Comparison of ENCODE assay signal across 22 mouse cellular contexts in the genomic region with DNA sequence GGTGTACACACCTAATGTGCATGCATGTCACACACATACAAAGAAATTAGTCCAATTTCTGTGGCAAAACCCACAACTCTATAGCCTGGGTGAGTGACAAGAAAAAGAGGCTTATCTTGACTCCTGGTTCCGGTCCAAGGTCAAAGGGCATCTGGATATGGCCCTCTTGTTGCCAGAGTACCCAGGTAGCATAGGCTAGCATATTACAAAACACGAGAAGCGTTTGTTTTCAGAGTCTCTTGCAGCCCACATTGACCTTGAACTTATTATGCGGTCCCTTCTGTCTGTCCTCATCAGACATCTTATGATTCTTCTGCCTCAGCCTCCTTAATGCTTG. TPM values are rescaled to one million over a fixed set of nuclear protein-coding genes. Genes with fewer than 3 reads are reported as not detected.
DNase-seq lines count a peak whose midpoint lies in the region; ATAC-seq and TF ChIP-seq lines count a peak whose summit lies in the region.
"Had no signal": no experiment of that assay in that cellular context is flagged by ENCODE, and none has a peak within 500 bp of the region (broad histone marks: within the 10 kb centered on the region; RNA-seq: fewer than 3 reads in every experiment).

No protein-coding gene starts in this region.

- intact Hi-C loops in heart, adult 2 months (cut with DNase I) = no loop called here
- intact Hi-C loops in heart, postnatal 36 days (cut with DNase I) = no loop called here

- peaks cover 7% of the 10 kb centered on the region for H3K36me3 ChIP-seq in heart, adult 2 months (ENCODE audit: control insufficient read depth, insufficient read depth, low read length)
- no peaks in the 10 kb centered on the region for H3K36me3 ChIP-seq in heart, postnatal 0 days (replicated peaks; ENCODE audit: control insufficient read depth, insufficient read depth, low read length)
- peaks cover 30% of the 10 kb centered on the region for H3K36me3 ChIP-seq in limb, embryonic 15.5 days
- peaks cover 51% of the 10 kb centered on the region for H3K36me3 ChIP-seq in limb, embryonic 10.5 days
- peaks cover 21% of the 10 kb centered on the region; the same call in 1 of the 2 replicates for H3K36me3 ChIP-seq in intestine, postnatal 0 days (ENCODE audit: control insufficient read depth, insufficient read depth)

- no peak for TF ChIP-seq EP300 in heart, adult 2 months (IDR thresholded peaks at IDR 0.05; ENCODE audit: insufficient read depth, low read depth, low read length)
- no peak for TF ChIP-seq EP300 in heart, postnatal 0 days (IDR thresholded peaks at IDR 0.05; ENCODE audit: low read depth)

- TF ChIP-seq CTCF in heart, adult 2 months (IDR thresholded peaks at IDR 0.05) = no peak
- no peak for TF ChIP-seq CTCF in heart, postnatal 0 days (IDR thresholded peaks at IDR 0.05; ENCODE audit: low read depth)
- TF ChIP-seq CTCF in intestine, postnatal 0 days (IDR thresholded peaks at IDR 0.05; ENCODE audit: low read depth) = no peak

- no peak for TF ChIP-seq POLR2A in heart, adult 2 months (IDR thresholded peaks at IDR 0.05; ENCODE audit: insufficient read depth, low read depth, low read length)

- peaks cover 24% of the 10 kb centered on the region for H3K4me1 ChIP-seq in heart, adult 2 months (ENCODE audit: control insufficient read depth, insufficient read depth, low read length)
- H3K4me1 ChIP-seq in heart, postnatal 0 days (ENCODE audit: control insufficient read depth, insufficient read depth) = peaks cover 12% of the 10 kb centered on the region
- peaks cover 2% of the 10 kb centered on the region; the same call in 1 of the 2 replicates for H3K4me1 ChIP-seq in limb, embryonic 15.5 days
- H3K4me1 ChIP-seq in limb, embryonic 10.5 days = no peaks in the 10 kb centered on the region
- H3K4me1 ChIP-seq in intestine, postnatal 0 days (replicated peaks; ENCODE audit: control insufficient read depth, insufficient read depth, low read length) = no peaks in the 10 kb centered on the region

- H3K27me3 ChIP-seq in heart, adult 2 months (ENCODE audit: control insufficient read depth, insufficient read depth, low read length) = no peaks in the 10 kb centered on the region
- H3K27me3 ChIP-seq in heart, postnatal 0 days (ENCODE audit: control insufficient read depth, insufficient read depth, low read length) = no peaks in the 10 kb centered on the region
- no peaks in the 10 kb centered on the region for H3K27me3 ChIP-seq in limb, embryonic 15.5 days
- no peaks in the 10 kb centered on the region for H3K27me3 ChIP-seq in limb, embryonic 10.5 days (ENCODE audit: low read depth, poor library complexity, severe bottlenecking)
- no peaks in the 10 kb centered on the region for H3K27me3 ChIP-seq in intestine, postnatal 0 days (replicated peaks; ENCODE audit: control insufficient read depth, insufficient read depth, low read length)
- H3K27me3 ChIP-seq: embryonic facial prominence, embryonic 15.5 days; liver, embryonic 15.5 days; megakaryocyte, embryonic 14.5 days had no signal

- no peak for ATAC-seq in heart, postnatal 0 days (ENCODE audit: insufficient read depth, low read depth)
- ATAC-seq in limb, embryonic 15.5 days (ENCODE audit: insufficient number of reproducible peaks, low FRiP score, low TSS enrichment, low read depth) = no peak
- ATAC-seq in intestine, postnatal 0 days = no peak
- ATAC-seq: activated CD4-positive, CD25-positive, alpha-beta regulatory T cell, adult 4 months; forebrain, embryonic 16.5 days had no signal

- no peaks in the 10 kb centered on the region for H3K9me3 ChIP-seq in heart, postnatal 0 days (replicated peaks; ENCODE audit: control insufficient read depth, low read length)
- no peaks in the 10 kb centered on the region for H3K9me3 ChIP-seq in limb, embryonic 15.5 days
- H3K9me3 ChIP-seq in limb, embryonic 10.5 days (replicated peaks) = no peaks in the 10 kb centered on the region
- H3K9me3 ChIP-seq in intestine, postnatal 0 days (ENCODE audit: control insufficient read depth) = no peaks in the 10 kb centered on the region
- H3K9me3 ChIP-seq: embryonic facial prominence, embryonic 15.5 days; G1E; liver, embryonic 15.5 days; megakaryocyte, embryonic 14.5 days had no signal

- no peak for DNase-seq in heart, adult 2 months
- DNase-seq in heart, postnatal 4 days = no peak
- DNase-seq in heart, postnatal 0 days (ENCODE audit: low spot score) = no peak
- no peak for DNase-seq in heart, postnatal 36 days
- no peak for DNase-seq in limb, embryonic 10.5 days (ENCODE audit: low spot score)
- no peak for DNase-seq in embryo, embryonic 10.5 days (ENCODE audit: low spot score)
- DNase-seq: cerebellum, adult 11-12 months; cerebellum, postnatal 14 days; embryo, embryonic 11 days; kidney, adult 9 months; left cerebral cortex, postnatal 4 days; lung, postnatal 14 days; midbrain, embryonic 14.5 days; right cerebral cortex, postnatal 14 days had no signal

- H3K4me2 ChIP-seq in heart, postnatal 0 days (ENCODE audit: low read depth, low read length) = no peak overlapping the region
- H3K4me2 ChIP-seq in limb, embryonic 15.5 days = no peak overlapping the region
- H3K4me2 ChIP-seq in intestine, postnatal 0 days (replicated peaks; ENCODE audit: low read depth) = no peak overlapping the region
- H3K4me2 ChIP-seq: embryonic facial prominence, embryonic 15.5 days; liver, embryonic 15.5 days had no signal

- no peak overlapping the region for H3K4me3 ChIP-seq in heart, adult 2 months
- no peak overlapping the region for H3K4me3 ChIP-seq in heart, postnatal 0 days (ENCODE audit: low read depth, low read length)
- H3K4me3 ChIP-seq in limb, embryonic 15.5 days = no peak overlapping the region
- H3K4me3 ChIP-seq in limb, embryonic 10.5 days = no peak overlapping the region
- H3K4me3 ChIP-seq in intestine, postnatal 0 days (ENCODE audit: low read depth, low read length) = no peak overlapping the region
- H3K4me3 ChIP-seq: embryonic facial prominence, embryonic 15.5 days; liver, embryonic 15.5 days; megakaryocyte, embryonic 14.5 days had no signal

- H3K9ac ChIP-seq in heart, adult 2 months (ENCODE audit: low read depth, low read length) = no peak overlapping the region
- H3K9ac ChIP-seq in heart, postnatal 0 days (replicated peaks; ENCODE audit: low read depth, low read length) = no peak overlapping the region
- H3K9ac ChIP-seq in limb, embryonic 15.5 days = no peak overlapping the region
- H3K9ac ChIP-seq in intestine, postnatal 0 days (ENCODE audit: low read depth, low read length) = no peak overlapping the region
- H3K9ac ChIP-seq: embryonic facial prominence, embryonic 15.5 days; liver, embryonic 15.5 days had no signal

- H3K27ac ChIP-seq in heart, adult 2 months = peak overlapping the region; percentile 83
- H3K27ac ChIP-seq in heart, postnatal 0 days (ENCODE audit: low read depth) = peak overlapping the region; percentile 82
- H3K27ac ChIP-seq in limb, embryonic 15.5 days = peak overlapping the region; percentile 43; the same call in 1 of the 2 replicates
- H3K27ac ChIP-seq in limb, embryonic 10.5 days = no peak overlapping the region
- H3K27ac ChIP-seq in intestine, postnatal 0 days (ENCODE audit: low read depth, low read length) = peak overlapping the region; percentile 57; the same call in 1 of the 2 replicates
- H3K27ac ChIP-seq: embryonic facial prominence, embryonic 15.5 days; liver, embryonic 15.5 days had no signal

- WGBS in heart, adult 2 months = 53% methylated on average over 4 of the region's 4 CpGs
- 71% methylated on average over 4 of the region's 4 CpGs for WGBS in heart, postnatal 0 days
- WGBS in limb, embryonic 15.5 days = 91% methylated on average over 4 of the region's 4 CpGs
- WGBS in limb, embryonic 10.5 days = 95% methylated on average over 4 of the region's 4 CpGs
- WGBS in intestine, postnatal 0 days = 76% methylated on average over 4 of the region's 4 CpGs

- H3K79me2 ChIP-seq in heart, adult 2 months (replicated peaks; ENCODE audit: control insufficient read depth, insufficient read depth, low read length) = no peaks in the 10 kb centered on the region

RNA-seq across cellular contexts. Expression of gene Tpst1, which starts 12.8 kb away (rescaled TPM):
- 1 to 10 TPM; 7.4 to 9.4 TPM for total RNA-seq in heart, adult 2 months (2021)
- polyA plus RNA-seq in heart, adult 2 months (2012; rRNA removed) = 10.1 and 12.6 TPM in 2 replicates
- 10 to 100 TPM; 15.7 to 16.9 TPM for total RNA-seq in heart, postnatal 4 days (2021)
- 12.2 and 20.7 TPM in 2 replicates for total RNA-seq in heart, postnatal 0 days (2014; rRNA removed; ENCODE audit: low replicate concordance)
- 23.7 and 27.9 TPM in 2 replicates for polyA plus RNA-seq in heart, postnatal 0 days (2015; fragmentation: Nextera tagmentation; extraction: Ambion mirVana)
- total RNA-seq in heart, postnatal 36 days (2021) = 10 to 100 TPM; 12.0 to 12.8 TPM
- polyA plus RNA-seq in limb, embryonic 15.5 days (2015; fragmentation: Nextera tagmentation; extraction: Ambion mirVana) = 119 and 123 TPM in 2 replicates
- 65.4 and 65.6 TPM in 2 replicates for polyA plus RNA-seq in limb, embryonic 10.5 days (2016; fragmentation: Nextera tagmentation; extraction: Ambion mirVana)
- 28.7 and 29.3 TPM in 2 replicates for polyA plus RNA-seq in intestine, postnatal 0 days (2015; fragmentation: Nextera tagmentation; extraction: Ambion mirVana)
- polyA plus RNA-seq: G1E had no signal

RNA-seq across cellular contexts. Expression of gene Crcp, which starts 31.2 kb away (rescaled TPM):
- total RNA-seq in heart, adult 2 months (2021) = 10 to 100 TPM in 1 of 2 experiments, 1 to 10 TPM in 1; 9.3 to 11.2 TPM
- 9.5 and 10.3 TPM in 2 replicates for polyA plus RNA-seq in heart, adult 2 months (2012; rRNA removed)
- 10 to 100 TPM; 14.8 to 15.7 TPM for total RNA-seq in heart, postnatal 4 days (2021)
- total RNA-seq in heart, postnatal 0 days (2014; rRNA removed; ENCODE audit: low replicate concordance) = 2.6 and 9.7 TPM in 2 replicates
- 20.8 and 23.1 TPM in 2 replicates for polyA plus RNA-seq in heart, postnatal 0 days (2015; fragmentation: Nextera tagmentation; extraction: Ambion mirVana)
- total RNA-seq in heart, postnatal 36 days (2021) = 10 to 100 TPM; 14.2 to 14.4 TPM
- polyA plus RNA-seq in limb, embryonic 15.5 days (2015; fragmentation: Nextera tagmentation; extraction: Ambion mirVana) = 35.8 and 38.3 TPM in 2 replicates
- polyA plus RNA-seq in limb, embryonic 10.5 days (2016; fragmentation: Nextera tagmentation; extraction: Ambion mirVana) = 57.2 and 61.0 TPM in 2 replicates
- polyA plus RNA-seq in intestine, postnatal 0 days (2015; fragmentation: Nextera tagmentation; extraction: Ambion mirVana) = 39.5 and 41.6 TPM in 2 replicates

RNA-seq across cellular contexts. Expression of gene Asl, which starts 31.2 kb away (rescaled TPM):
- 1 to 10 TPM; 3.2 to 4.6 TPM for total RNA-seq in heart, adult 2 months (2021)
- 5.9 and 6.5 TPM in 2 replicates for polyA plus RNA-seq in heart, adult 2 months (2012; rRNA removed)
- total RNA-seq in heart, postnatal 4 days (2021) = 10 to 100 TPM; 15.1 to 17.6 TPM
- total RNA-seq in heart, postnatal 0 days (2014; rRNA removed; ENCODE audit: low replicate concordance) = 9.7 and 21.1 TPM in 2 replicates
- 15.9 and 16.6 TPM in 2 replicates for polyA plus RNA-seq in heart, postnatal 0 days (2015; fragmentation: Nextera tagmentation; extraction: Ambion mirVana)
- 1 to 10 TPM; 8.4 to 9.1 TPM for total RNA-seq in heart, postnatal 36 days (2021)
- 27.7 and 29.0 TPM in 2 replicates for polyA plus RNA-seq in limb, embryonic 15.5 days (2015; fragmentation: Nextera tagmentation; extraction: Ambion mirVana)
- 26.1 and 27.5 TPM in 2 replicates for polyA plus RNA-seq in limb, embryonic 10.5 days (2016; fragmentation: Nextera tagmentation; extraction: Ambion mirVana)
- 148 and 182 TPM in 2 replicates for polyA plus RNA-seq in intestine, postnatal 0 days (2015; fragmentation: Nextera tagmentation; extraction: Ambion mirVana)

RNA-seq across cellular contexts. Expression of gene Gusb, which starts 57.4 kb away (rescaled TPM):
- total RNA-seq in heart, adult 2 months (2021) = 10 to 100 TPM; 12.8 to 13.0 TPM
- 17.9 and 25.3 TPM in 2 replicates for polyA plus RNA-seq in heart, adult 2 months (2012; rRNA removed)
- 10 to 100 TPM; 26.6 to 26.8 TPM for total RNA-seq in heart, postnatal 4 days (2021)
- 24.6 and 27.8 TPM in 2 replicates for total RNA-seq in heart, postnatal 0 days (2014; rRNA removed; ENCODE audit: low replicate concordance)
- 30.2 and 31.4 TPM in 2 replicates for polyA plus RNA-seq in heart, postnatal 0 days (2015; fragmentation: Nextera tagmentation; extraction: Ambion mirVana)
- 10 to 100 TPM; 13.3 to 15.6 TPM for total RNA-seq in heart, postnatal 36 days (2021)
- 45.6 and 49.6 TPM in 2 replicates for polyA plus RNA-seq in limb, embryonic 15.5 days (2015; fragmentation: Nextera tagmentation; extraction: Ambion mirVana)
- 53.9 and 61.7 TPM in 2 replicates for polyA plus RNA-seq in limb, embryonic 10.5 days (2016; fragmentation: Nextera tagmentation; extraction: Ambion mirVana)
- 260 and 264 TPM in 2 replicates for polyA plus RNA-seq in intestine, postnatal 0 days (2015; fragmentation: Nextera tagmentation; extraction: Ambion mirVana)
